Mouse (Mus musculus): ENCODE results near the gene 1700019A02Rik. TPM values are rescaled to one million over a fixed set of nuclear protein-coding genes. Genes with fewer than 3 reads are reported as not detected.

The 1700019A02Rik gene
- not detected in 2 replicates for polyA plus RNA-seq (2016; fragmentation: Nextera tagmentation; extraction: Ambion mirVana)

GRCm38 (mm10) chr1:53187536-53187935, at the start of gene 1700019A02Rik:
TSS of gene 1700019A02Rik (minus strand) at chr1:53187636.
- H3K4me3 ChIP-seq = no peak within 1 kb of the TSS
- no peak within 1 kb of the TSS for H3K27ac ChIP-seq
- WGBS = 95% methylated on average over 8 of the region's 8 CpGs
- no peak for DNase-seq (ENCODE audit: low spot score)
- no peaks in the 10 kb centered on the region for H3K9me3 ChIP-seq
- no peaks in the 10 kb centered on the region for H3K4me1 ChIP-seq (replicated peaks)
- H3K36me3 ChIP-seq = peaks cover 22% of the 10 kb centered on the region; the same call in 1 of the 2 replicates
- no peaks in the 10 kb centered on the region for H3K27me3 ChIP-seq (ENCODE audit: insufficient read depth, poor library complexity, severe bottlenecking)

DNA sequence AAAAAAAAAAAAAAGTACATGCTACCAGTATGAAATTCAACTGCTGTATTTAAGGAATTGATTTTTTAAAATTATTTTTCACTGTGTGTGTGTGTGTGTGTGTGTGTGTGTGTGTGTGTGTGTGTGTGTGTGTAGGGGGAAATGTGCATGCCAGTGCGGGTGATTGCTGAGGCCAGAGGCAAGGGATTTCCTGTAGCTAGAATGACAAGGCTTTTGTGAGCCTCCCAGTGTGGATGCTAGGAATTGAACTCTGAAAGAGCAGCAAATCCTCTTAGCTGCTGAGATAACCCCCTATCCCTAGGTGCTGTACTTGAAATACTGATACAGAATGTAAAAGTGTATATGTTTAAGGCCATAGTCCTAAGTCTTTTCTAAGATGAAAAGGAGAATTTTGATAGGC, 38.6 kb upstream of the 1700019A02Rik start:
- Histone ChIP-seq H3K36me3 (peaks cover 13% of the 10 kb centered on the region), H3K27ac (no peak overlapping the region), H3K4me1 (replicated peaks) (no peaks in the 10 kb centered on the region), H3K27me3 (ENCODE audit: insufficient read depth, poor library complexity, severe bottlenecking) (no peaks in the 10 kb centered on the region), H3K4me3 (no peak overlapping the region), H3K9me3 (no peaks in the 10 kb centered on the region)
- 67% methylated on average over 1 of the region's 1 CpGs for WGBS
- no peak for DNase-seq (ENCODE audit: low spot score)

DNA sequence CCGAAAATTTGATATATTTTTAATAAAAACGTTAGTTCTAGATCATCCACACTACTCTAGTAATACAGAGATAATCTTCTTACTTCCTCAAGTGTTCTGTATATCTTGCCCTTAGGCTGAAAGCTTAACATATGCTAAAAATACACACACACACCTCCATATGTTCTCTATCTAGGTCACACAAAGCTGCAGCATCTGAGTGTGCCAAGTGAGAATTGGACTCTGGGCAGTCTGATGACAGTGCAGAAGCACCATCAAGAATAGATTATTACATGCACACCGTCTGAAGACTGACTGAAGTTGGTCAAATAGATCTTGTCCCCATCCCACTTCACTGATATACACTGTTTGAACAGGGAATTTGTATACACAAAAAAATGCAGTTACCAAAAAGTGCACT, 38.2 kb upstream of the 1700019A02Rik start:
- WGBS = 89% methylated on average over 3 of the region's 3 CpGs
- Histone ChIP-seq H3K27ac (no peak overlapping the region), H3K4me3 (no peak overlapping the region), H3K36me3 (peaks cover 13% of the 10 kb centered on the region), H3K27me3 (ENCODE audit: insufficient read depth, poor library complexity, severe bottlenecking) (no peaks in the 10 kb centered on the region), H3K9me3 (no peaks in the 10 kb centered on the region), H3K4me1 (replicated peaks) (no peaks in the 10 kb centered on the region)
- no peak for DNase-seq (ENCODE audit: low spot score)

DNA sequence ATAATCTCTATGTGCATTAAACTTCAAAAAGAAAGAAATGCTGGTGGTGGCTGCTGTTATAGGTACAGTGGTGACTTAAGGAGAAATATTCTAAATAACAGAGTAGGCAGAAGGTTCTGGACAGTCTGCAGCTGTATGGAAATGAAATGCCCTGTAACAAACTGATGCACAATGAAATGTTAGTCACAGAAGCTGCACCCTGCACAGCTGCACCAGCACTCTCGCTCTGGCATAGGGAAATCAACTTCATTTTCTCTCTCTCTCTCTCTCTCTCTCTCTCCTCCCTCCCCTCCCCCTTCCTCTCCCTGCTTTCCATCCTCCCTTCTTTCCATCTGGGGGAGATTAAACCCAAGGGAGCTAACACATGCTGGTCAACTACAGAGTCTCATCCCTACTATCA, 37.3 kb upstream of the 1700019A02Rik start:
- H3K27ac ChIP-seq = no peak overlapping the region
- peaks cover 6% of the 10 kb centered on the region for H3K36me3 ChIP-seq
- WGBS = 83% methylated on average over 1 of the region's 1 CpGs
- no peaks in the 10 kb centered on the region for H3K9me3 ChIP-seq
- no peaks in the 10 kb centered on the region for H3K4me1 ChIP-seq (replicated peaks)
- no peaks in the 10 kb centered on the region for H3K27me3 ChIP-seq (ENCODE audit: insufficient read depth, poor library complexity, severe bottlenecking)
- DNase-seq (ENCODE audit: low spot score) = no peak
- H3K4me3 ChIP-seq = no peak overlapping the region

DNA sequence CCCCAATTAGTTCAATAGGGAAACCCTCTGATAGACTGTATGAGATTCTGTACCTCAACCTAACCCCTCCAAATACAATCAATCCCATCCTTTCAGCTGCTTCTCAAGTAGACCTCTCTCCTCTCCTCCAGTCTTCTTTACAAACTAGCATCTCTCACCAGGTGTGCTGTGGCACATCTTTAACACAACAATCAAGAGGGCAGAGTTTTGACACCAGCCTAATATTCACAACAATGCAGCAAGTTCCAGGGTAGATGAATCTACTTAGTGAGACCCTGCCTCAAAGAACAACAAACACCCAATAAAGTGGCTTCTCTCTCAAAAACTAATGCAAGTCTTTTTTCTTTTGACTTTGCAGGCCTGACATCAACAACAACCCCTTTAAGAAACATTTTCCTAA, 22.7 kb upstream of the 1700019A02Rik start:
- Histone ChIP-seq H3K4me3 (no peak overlapping the region), H3K4me1 (replicated peaks) (no peaks in the 10 kb centered on the region), H3K36me3 (peaks cover 10% of the 10 kb centered on the region; the same call in 1 of the 2 replicates), H3K27ac (no peak overlapping the region), H3K27me3 (ENCODE audit: insufficient read depth, poor library complexity, severe bottlenecking) (no peaks in the 10 kb centered on the region), H3K9me3 (no peaks in the 10 kb centered on the region)
- DNase-seq (ENCODE audit: low spot score) = no peak

GRCm38 (mm10) chr1:53203902-53204301, 16.5 kb upstream of the 1700019A02Rik start:
- Histone ChIP-seq H3K27me3 (ENCODE audit: insufficient read depth, poor library complexity, severe bottlenecking) (no peaks in the 10 kb centered on the region), H3K36me3 (peaks cover 16% of the 10 kb centered on the region; the same call in 1 of the 2 replicates), H3K9me3 (no peaks in the 10 kb centered on the region), H3K4me3 (no peak overlapping the region), H3K27ac (no peak overlapping the region), H3K4me1 (replicated peaks) (no peaks in the 10 kb centered on the region)
- WGBS = 94% methylated on average over 2 of the region's 2 CpGs
- DNase-seq (ENCODE audit: low spot score) = no peak

- no peak for DNase-seq (ENCODE audit: low spot score)
- H3K27me3 ChIP-seq (ENCODE audit: insufficient read depth, poor library complexity, severe bottlenecking) = no peaks in the 10 kb centered on the region
- WGBS = 79% methylated on average over 2 of the region's 2 CpGs
These were observed 14.3 kb upstream of the 1700019A02Rik start for GRCm38 (mm10) chr1:53201630-53202199.

GRCm38 (mm10) chr1:53194536-53194935, 7.1 kb upstream of the 1700019A02Rik start:
- 85% methylated on average over 3 of the region's 3 CpGs for WGBS
- H3K4me1 ChIP-seq (replicated peaks) = no peaks in the 10 kb centered on the region
- DNase-seq (ENCODE audit: low spot score) = no peak
- peaks cover 25% of the 10 kb centered on the region for H3K36me3 ChIP-seq
- H3K27me3 ChIP-seq (ENCODE audit: insufficient read depth, poor library complexity, severe bottlenecking) = no peaks in the 10 kb centered on the region
- no peak overlapping the region for H3K27ac ChIP-seq
- no peaks in the 10 kb centered on the region for H3K9me3 ChIP-seq
- H3K4me3 ChIP-seq = no peak overlapping the region

More at GRCm38 (mm10) chr1:53201630-53202199, 14.3 kb upstream of the 1700019A02Rik start:
- no peaks in the 10 kb centered on the region for H3K4me1 ChIP-seq (replicated peaks)
- no peak overlapping the region for H3K4me3 ChIP-seq
- peaks cover 14% of the 10 kb centered on the region; the same call in 1 of the 2 replicates for H3K36me3 ChIP-seq
- no peak overlapping the region for H3K27ac ChIP-seq
- no peaks in the 10 kb centered on the region for H3K9me3 ChIP-seq

- no peak overlapping the region for H3K4me3 ChIP-seq
- H3K36me3 ChIP-seq = peaks cover 31% of the 10 kb centered on the region
- no peaks in the 10 kb centered on the region for H3K4me1 ChIP-seq (replicated peaks)
- DNase-seq (ENCODE audit: low spot score) = no peak
- no peaks in the 10 kb centered on the region for H3K9me3 ChIP-seq
- no peak overlapping the region for H3K27ac ChIP-seq
- 46% methylated on average over 3 of the region's 3 CpGs for WGBS
- H3K27me3 ChIP-seq (ENCODE audit: insufficient read depth, poor library complexity, severe bottlenecking) = no peaks in the 10 kb centered on the region
These were observed 3.8 kb upstream of the 1700019A02Rik start for GRCm38 (mm10) chr1:53191234-53191633.

DNA sequence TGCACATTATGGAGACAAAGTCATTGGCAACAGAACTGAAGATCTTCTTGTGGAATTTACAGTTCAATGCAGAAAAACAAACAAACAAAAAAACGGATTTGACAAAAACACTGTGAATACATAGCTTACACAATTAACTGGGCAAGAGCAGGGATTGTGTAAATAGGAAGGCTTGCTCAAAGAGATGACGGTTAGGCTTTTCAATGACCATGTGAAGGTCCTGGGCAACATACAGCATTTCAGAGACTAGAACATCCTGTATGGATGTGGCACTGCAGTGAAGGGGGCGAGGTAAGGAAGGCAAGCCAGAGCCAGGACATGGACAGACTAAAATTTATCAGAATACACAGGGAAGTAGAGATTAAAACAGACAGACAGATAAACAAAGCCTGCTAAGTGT, 2.2 kb upstream of the 1700019A02Rik start:
- no peaks in the 10 kb centered on the region for H3K4me1 ChIP-seq (replicated peaks)
- peaks cover 31% of the 10 kb centered on the region for H3K36me3 ChIP-seq
- WGBS = 87% methylated on average over 3 of the region's 3 CpGs
- DNase-seq (ENCODE audit: low spot score) = no peak
- H3K27me3 ChIP-seq (ENCODE audit: insufficient read depth, poor library complexity, severe bottlenecking) = no peaks in the 10 kb centered on the region
- no peaks in the 10 kb centered on the region for H3K9me3 ChIP-seq
- no peak overlapping the region for H3K4me3 ChIP-seq
- H3K27ac ChIP-seq = no peak overlapping the region

DNA sequence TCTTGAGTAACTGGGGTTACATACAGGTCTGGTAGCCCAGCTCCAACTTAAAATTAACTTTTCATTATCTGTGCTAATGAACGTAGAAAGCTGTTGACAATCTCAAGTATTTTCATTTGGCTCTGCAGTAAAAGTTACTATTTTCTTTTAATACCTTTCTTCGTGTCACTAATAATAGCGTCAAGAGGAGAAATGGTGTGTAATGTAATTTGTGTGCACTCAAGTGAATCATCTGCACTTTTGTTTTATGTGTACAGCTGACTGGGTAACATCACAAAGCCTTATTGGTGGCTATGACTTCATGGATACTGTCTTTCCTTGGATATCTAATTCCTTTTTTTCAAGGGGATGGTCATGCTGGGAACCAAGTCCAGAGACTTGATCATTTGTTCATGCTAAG, 1.1 kb downstream of the 1700019A02Rik start:
- WGBS = 94% methylated on average over 3 of the region's 3 CpGs
- no peaks in the 10 kb centered on the region for H3K4me1 ChIP-seq (replicated peaks)
- no peaks in the 10 kb centered on the region for H3K27me3 ChIP-seq (ENCODE audit: insufficient read depth, poor library complexity, severe bottlenecking)
- no peak overlapping the region for H3K4me3 ChIP-seq
- peaks cover 12% of the 10 kb centered on the region; the same call in 1 of the 2 replicates for H3K36me3 ChIP-seq
- H3K9me3 ChIP-seq = no peaks in the 10 kb centered on the region
- no peak for DNase-seq (ENCODE audit: low spot score)
- H3K27ac ChIP-seq = no peak overlapping the region

- DNase-seq (ENCODE audit: low spot score) = no peak
- WGBS = 86% methylated on average over 6 of the region's 6 CpGs
- H3K4me3 ChIP-seq = no peak overlapping the region
- H3K27me3 ChIP-seq (ENCODE audit: insufficient read depth, poor library complexity, severe bottlenecking) = no peaks in the 10 kb centered on the region
- no peak overlapping the region for H3K27ac ChIP-seq
- no peaks in the 10 kb centered on the region for H3K4me1 ChIP-seq (replicated peaks)
- H3K9me3 ChIP-seq = no peaks in the 10 kb centered on the region
- H3K36me3 ChIP-seq = no peaks in the 10 kb centered on the region
These were observed 29.7 kb downstream of the 1700019A02Rik start for GRCm38 (mm10) chr1:53157715-53158114.

DNA sequence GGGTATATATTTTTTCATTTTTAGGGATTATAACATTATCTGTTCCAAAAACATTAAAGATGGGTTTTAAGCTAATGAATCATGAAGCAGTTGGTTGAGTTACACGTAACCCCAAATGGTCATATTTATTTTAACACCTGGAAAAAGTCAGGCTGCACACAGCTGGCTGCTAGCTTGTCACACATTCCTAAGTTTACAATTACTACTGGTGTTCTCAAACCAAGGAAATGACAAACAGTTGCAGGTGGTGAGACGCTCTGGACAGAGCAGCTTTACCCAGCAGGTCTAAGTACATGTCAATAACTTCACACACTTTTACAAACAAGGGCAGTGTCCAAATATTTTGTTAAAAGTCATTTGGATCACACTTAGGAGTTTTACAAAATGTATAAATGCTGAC, 64.4 kb downstream of the 1700019A02Rik start:
- H3K4me3 ChIP-seq = no peak overlapping the region
- no peaks in the 10 kb centered on the region for H3K27me3 ChIP-seq (ENCODE audit: insufficient read depth, poor library complexity, severe bottlenecking)
- WGBS = 63% methylated on average over 2 of the region's 2 CpGs
- H3K4me1 ChIP-seq (replicated peaks) = no peaks in the 10 kb centered on the region
- H3K9me3 ChIP-seq = no peaks in the 10 kb centered on the region
- no peak overlapping the region for H3K27ac ChIP-seq
- DNase-seq (ENCODE audit: low spot score) = no peak
- H3K36me3 ChIP-seq = no peaks in the 10 kb centered on the region

- no peak overlapping the region for H3K27ac ChIP-seq
- no peaks in the 10 kb centered on the region for H3K4me1 ChIP-seq (replicated peaks)
- no peaks in the 10 kb centered on the region for H3K27me3 ChIP-seq (ENCODE audit: insufficient read depth, poor library complexity, severe bottlenecking)
- no peak overlapping the region for H3K4me3 ChIP-seq
- WGBS = 81% methylated on average over 1 of the region's 1 CpGs
- no peaks in the 10 kb centered on the region for H3K36me3 ChIP-seq
- no peaks in the 10 kb centered on the region for H3K9me3 ChIP-seq
- no peak for DNase-seq (ENCODE audit: low spot score)
These were observed 76.9 kb downstream of the 1700019A02Rik start for GRCm38 (mm10) chr1:53110561-53110960.
